ENCODE assay signal across 7 mouse cellular contexts in the genomic region with DNA sequence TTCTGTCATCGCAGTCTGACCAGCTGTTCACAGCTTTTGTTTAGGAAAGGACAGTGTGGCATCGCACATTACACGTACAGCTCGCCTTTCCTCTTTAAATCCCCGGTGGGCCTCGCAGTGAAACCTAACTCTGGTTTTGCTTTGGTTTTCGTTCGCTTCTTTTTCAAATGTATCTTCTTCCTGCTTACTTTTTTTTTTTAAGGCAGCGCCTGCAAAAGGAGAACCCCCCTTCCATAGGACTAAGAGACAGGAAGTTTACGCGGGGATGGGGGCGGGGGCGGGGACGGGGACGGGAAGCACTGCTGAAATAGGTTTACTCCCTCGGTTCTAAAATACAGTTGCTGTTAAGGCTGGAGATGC. TPM values are rescaled to one million over a fixed set of nuclear protein-coding genes. Genes with fewer than 3 reads are reported as not detected.
DNase-seq lines count a peak whose midpoint lies in the region; ATAC-seq and TF ChIP-seq lines count a peak whose summit lies in the region.

No protein-coding gene starts in this region.

- no peaks in the 10 kb centered on the region for H3K36me3 ChIP-seq in embryonic facial prominence, embryonic 14.5 days (ENCODE audit: control insufficient read depth, insufficient read depth, low read length)
- no peaks in the 10 kb centered on the region for H3K36me3 ChIP-seq in spleen, adult 2 months (ENCODE audit: control insufficient read depth, insufficient read depth, low read length)

- H3K27me3 ChIP-seq in embryonic facial prominence, embryonic 14.5 days (replicated peaks; ENCODE audit: control insufficient read depth, insufficient read depth, low read length), result no peaks in the 10 kb centered on the region
- H3K27me3 ChIP-seq in spleen, adult 2 months (ENCODE audit: control insufficient read depth, insufficient read depth, low read length), result no peaks in the 10 kb centered on the region

- intact Hi-C loops in heart, postnatal 14 days (cut with DNase I), result no loop called here

- H3K27ac ChIP-seq in embryonic facial prominence, embryonic 14.5 days (replicated peaks; ENCODE audit: low read depth, low read length), result peak overlapping the region; percentile 41
- peak overlapping the region; percentile 2; the same call in 1 of the 2 replicates for H3K27ac ChIP-seq in spleen, adult 2 months (ENCODE audit: insufficient read depth, low read length)

- no peak for TF ChIP-seq POLR2A in spleen, adult 2 months (IDR thresholded peaks at IDR 0.05; ENCODE audit: low read depth, low read length)

- peak overlapping the region; percentile 44 for H3K4me2 ChIP-seq in embryonic facial prominence, embryonic 14.5 days (ENCODE audit: low read depth, low read length)

- no peak for TF ChIP-seq CTCF in spleen, adult 2 months (IDR thresholded peaks at IDR 0.05; ENCODE audit: extremely low read depth, insufficient read depth, insufficient read length, insufficient replicate concordance)

- peak; percentile 17 to 29 for DNase-seq in CD8-positive naive resting alpha-beta T cell, adult 2 months (ENCODE audit: low read depth in 2 of 2, low spot score in 2 of 2)
- DNase-seq in Muller cell, postnatal 12 days (ENCODE audit: inconsistent ontology term), result peak; percentile 61
- DNase-seq in embryonic facial prominence, embryonic 14.5 days (ENCODE audit: low spot score), result peak; percentile 88
- peak; percentile 29 to 41 for DNase-seq in heart, postnatal 14 days
- peak; percentile 10 to 11 for DNase-seq in layer of hippocampus, postnatal 25 days (ENCODE audit: extremely low spot score in 1 of 2, low spot score in 1 of 2)
- DNase-seq in spleen, adult 2 months (ENCODE audit: low read depth in 1 of 2, low spot score in 2 of 2), result peak in 1 of 2 experiments; percentile 9

- 14% methylated on average over 16 of the region's 16 CpGs for WGBS in embryonic facial prominence, embryonic 14.5 days
- WGBS in spleen, adult 2 months, result 18% methylated on average over 16 of the region's 16 CpGs

- ATAC-seq in embryonic facial prominence, embryonic 14.5 days (ENCODE audit: low read depth), result peak; percentile 88
- ATAC-seq in megakaryocyte progenitor cell, adult 5-6 weeks (replicated peaks; ENCODE audit: poor library complexity), result peak; percentile 73

- peak overlapping the region; percentile 26 for H3K4me3 ChIP-seq in embryonic facial prominence, embryonic 14.5 days (ENCODE audit: low read depth, low read length)
- H3K4me3 ChIP-seq in spleen, adult 2 months (ENCODE audit: extremely low read depth, insufficient read depth, insufficient read length), result peak overlapping the region; percentile 47; the same call in 1 of the 2 replicates

- H3K4me1 ChIP-seq in embryonic facial prominence, embryonic 14.5 days (ENCODE audit: control insufficient read depth, insufficient read depth, low read length), result no peaks in the 10 kb centered on the region; the same call in 1 of the 2 replicates
- no peaks in the 10 kb centered on the region; the same call in 1 of the 2 replicates for H3K4me1 ChIP-seq in spleen, adult 2 months (ENCODE audit: control insufficient read depth, insufficient read depth, insufficient read length)

- H3K9me3 ChIP-seq in embryonic facial prominence, embryonic 14.5 days (ENCODE audit: control insufficient read depth, low read length), result no peaks in the 10 kb centered on the region

- H3K9ac ChIP-seq in embryonic facial prominence, embryonic 14.5 days (ENCODE audit: low read depth, low read length), result peak overlapping the region; percentile 36

RNA-seq across cellular contexts. Expression of gene Abcg2, which starts 12.0 kb away (rescaled TPM):
- 56.8 and 57.1 TPM in 2 replicates for polyA plus RNA-seq in embryonic facial prominence, embryonic 14.5 days (2014; fragmentation: Nextera tagmentation; extraction: Ambion mirVana)
- 10 to 100 TPM; 33.9 to 34.1 TPM for total RNA-seq in heart, postnatal 14 days (2021)
- total RNA-seq in layer of hippocampus, postnatal 25 days (2021), result 10 to 100 TPM; 17.7 to 18.6 TPM
- 26.8 and 27.9 TPM in 2 replicates for total RNA-seq in megakaryocyte progenitor cell, adult 5-6 weeks (2015)
- 29.7 and 67.5 TPM in 2 replicates for total RNA-seq in megakaryocyte progenitor cell, adult 5-6 weeks (2017)
- polyA plus RNA-seq in spleen, adult 2 months (2012; rRNA removed), result 4.4 and 5.1 TPM in 2 replicates
